Mouse (Mus musculus): ENCODE data around the gene Stx1b. TPM values are rescaled to one million over a fixed set of nuclear protein-coding genes. Genes with fewer than 3 reads are reported as not detected.
"Not testable (repeated sequence)": the region's sequence is repeated elsewhere in the genome, so short reads cannot be mapped to it uniquely, and the experiment has no call there.

Stx1b gene
- polyA plus RNA-seq, 3 experiments from 2014 or later = 0.09 TPM; not detected in 2

DNA sequence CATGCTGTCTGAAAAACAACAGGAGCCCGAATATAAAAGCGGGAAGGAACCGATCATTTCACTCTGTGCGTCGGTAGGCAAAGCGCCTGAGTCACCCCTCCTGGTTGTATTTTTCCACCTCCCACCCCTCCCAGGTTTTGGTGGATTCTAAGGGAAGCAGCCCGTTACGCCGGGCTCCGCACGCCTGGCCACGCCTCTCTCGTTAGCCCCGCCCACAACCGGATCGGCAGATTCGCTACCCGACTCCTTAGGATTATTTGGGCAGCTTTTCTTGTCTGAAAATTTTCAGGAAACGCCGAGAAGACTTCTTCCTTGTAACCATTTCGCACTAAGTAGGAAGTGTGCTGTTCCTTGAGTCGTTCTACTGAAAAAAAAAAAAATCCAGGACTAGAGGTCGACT is 47.9 kb downstream of the Stx1b start, which contains the start of gene Setd1a:
Gene Setd1a, plus strand, starts transcription at position 245 of the 400 bp plus-strand sequence.
- peak; percentile 38 for ATAC-seq

DNA sequence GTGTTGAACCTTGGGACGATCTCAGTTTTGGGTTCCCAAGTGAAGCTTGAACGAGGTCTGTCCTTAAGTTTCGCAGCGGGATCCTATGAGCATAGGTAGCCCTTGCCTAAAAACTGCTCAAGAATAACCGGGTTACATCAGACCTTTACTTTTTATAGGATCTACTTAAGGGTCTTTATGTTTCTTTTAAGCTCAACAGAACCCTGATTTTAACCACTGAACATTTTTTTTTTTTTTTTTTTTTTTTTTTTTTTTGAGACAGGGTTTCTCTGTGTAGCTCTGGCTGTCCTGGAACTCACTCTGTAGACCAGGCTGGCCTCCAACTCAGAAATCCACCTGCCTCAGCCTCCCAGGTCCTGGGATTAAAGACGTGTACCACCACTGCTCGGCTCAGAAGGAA is 48.5 kb downstream of the Stx1b start:
- not testable (repeated sequence) for ATAC-seq

DNA sequence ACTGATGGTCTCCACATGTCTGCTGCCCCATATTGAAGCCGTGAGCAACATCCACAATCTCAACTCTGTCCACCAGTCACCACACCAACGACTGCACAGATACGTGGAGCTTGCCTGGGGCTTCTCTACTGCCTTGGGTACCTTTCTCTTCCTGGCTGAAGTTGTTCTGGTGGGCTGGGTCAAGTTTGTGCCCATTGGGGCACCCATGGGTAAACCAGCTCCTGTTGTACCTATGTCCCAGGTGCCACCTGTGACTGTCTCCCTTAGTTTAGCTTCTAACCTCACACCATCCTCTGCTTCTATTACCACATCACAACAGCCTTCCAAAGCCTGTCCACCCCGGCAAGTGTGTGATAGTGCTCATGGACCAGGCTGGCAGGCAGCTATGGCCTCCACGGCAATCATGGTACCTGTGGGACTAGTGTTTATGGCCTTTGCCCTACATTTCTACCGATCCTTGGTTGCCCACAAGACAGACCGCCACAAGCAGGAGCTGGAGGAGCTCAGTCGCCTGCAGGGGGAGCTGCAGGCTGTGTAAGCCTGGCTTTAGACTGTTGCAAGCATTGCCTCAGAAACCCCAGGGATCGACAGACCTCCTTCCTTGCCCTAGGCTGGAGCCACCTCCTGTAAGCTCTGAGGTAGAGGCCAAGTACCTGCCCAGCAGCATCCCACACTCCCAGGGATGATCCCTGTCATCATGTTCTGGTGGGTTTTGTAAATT is 50.5 kb downstream of the Stx1b start:
- no peak for ATAC-seq

DNA sequence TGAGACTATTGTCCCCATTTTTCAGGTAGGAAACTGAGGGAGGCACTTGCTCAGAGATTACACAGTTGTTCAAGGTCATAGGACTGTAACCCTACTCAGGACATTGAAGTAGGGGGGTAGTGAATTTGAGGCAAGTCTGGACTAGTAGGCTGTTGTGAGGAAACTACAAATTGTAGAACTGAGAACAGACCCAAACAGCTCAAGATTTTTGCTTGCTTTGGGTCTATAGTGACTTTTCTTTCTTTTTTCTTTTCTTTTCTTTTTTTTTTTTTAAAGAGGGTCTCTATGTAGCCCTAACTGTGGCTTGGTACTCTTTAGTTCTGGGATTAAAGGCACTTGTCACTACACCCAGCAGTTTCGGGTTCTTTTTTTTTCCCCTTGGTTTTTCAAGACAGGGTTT is 51.8 kb downstream of the Stx1b start:
- no peak for ATAC-seq

DNA sequence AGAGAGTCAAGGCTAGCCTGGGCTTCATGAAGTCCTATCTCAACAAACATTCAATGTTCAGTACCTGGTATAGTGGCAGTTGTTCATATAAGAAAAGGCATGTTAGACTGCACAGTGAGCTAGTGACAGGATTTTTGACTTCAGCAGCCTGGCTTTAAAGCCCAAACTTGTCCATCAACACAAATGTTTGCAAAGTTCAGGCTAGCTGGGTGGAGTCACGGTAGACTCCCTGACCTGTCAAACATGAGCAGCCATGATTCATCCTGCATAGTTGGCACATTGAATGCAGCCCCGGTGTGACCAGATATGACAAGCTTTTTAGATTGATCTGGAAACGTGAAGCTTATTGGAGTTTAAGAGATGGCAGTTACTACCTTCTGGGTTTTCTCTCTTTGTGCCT is 52.3 kb downstream of the Stx1b start:
- ATAC-seq = no peak

DNA sequence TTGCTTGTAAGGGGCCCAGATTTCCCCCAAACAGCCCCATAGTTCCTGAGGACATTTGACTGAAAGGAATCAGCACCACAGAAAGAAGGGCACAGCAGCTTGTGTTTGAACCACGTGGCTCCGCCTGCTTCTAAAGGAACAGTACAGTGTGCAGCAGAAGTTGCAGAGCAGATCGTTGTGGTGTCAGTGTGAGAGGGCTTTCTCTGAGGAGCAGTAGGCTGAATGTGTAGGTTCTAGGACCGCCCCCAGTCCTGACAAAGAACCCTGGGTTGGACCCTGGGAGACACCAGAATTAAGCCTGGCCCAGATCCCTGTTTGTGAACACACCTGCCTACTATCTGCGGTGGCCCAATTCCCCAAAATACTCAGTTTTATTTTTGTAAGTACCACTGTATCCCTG is 53.1 kb downstream of the Stx1b start:
- ATAC-seq = no peak

DNA sequence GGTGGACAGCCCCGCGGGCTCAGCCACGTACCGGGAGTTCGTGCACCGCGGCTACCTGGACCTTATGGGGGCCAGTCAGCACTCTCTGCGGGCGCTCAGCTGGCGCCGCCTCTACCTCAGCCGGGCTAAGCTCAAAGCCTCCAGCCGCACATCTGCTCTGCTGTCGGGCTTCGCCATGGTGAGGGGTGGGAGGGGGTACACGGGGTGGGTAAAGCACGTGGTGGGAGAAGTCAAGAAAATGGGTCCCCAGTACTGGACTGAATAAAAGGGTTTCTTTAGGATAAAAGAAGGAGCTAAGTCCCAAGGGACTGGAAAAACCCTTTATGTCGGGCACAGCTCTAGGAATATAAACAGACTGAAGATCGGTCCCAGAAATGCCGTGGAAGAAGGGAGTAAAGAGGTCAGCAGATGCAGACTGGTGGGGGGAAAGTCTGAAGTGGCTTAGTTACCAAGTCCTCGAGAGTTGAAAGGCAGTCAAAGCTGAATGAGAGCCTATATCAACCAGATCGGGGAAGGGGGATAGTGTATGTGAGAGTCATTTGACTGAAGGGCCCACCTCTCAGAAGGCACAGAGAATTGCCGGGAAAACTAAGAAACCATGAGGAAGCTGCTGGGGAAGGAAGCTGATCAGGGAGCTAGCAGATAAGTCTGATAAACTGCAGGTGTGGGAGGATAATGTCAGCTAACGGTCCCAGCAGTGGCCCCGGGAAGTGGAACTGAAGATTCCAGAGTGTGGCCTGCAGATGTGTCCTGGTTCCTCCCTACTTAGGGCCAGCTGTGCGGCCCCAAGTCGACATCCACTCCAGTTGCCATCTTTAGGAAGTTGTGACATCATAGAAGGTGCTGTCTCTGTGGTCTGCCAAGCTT is 54.1 kb downstream of the Stx1b start:
- no peak for ATAC-seq

DNA sequence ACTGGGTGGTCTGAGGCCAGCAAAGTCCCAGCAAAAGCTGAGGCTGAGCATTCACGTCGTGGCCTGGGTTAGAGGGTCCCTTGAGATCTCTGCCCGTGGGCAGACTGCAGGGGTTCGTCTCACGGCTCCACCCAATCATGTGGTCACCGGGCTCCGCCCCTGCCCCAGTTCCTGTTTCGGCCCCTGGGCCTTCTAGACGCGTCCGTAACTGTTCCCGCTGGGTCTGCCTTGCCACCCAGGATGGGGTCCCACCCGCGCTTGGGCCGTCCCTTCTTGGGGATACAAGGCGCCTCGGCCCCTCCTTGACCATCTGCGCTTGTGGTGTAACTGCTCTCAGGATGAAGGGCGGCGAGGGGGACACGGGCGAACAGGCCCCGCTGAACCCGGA is 54.7 kb downstream of the Stx1b start, which contains the start of gene Orai3:
Gene Orai3, plus strand, starts transcription at position 165 of the 388 bp plus-strand sequence.
- peak; percentile 30 for ATAC-seq

DNA sequence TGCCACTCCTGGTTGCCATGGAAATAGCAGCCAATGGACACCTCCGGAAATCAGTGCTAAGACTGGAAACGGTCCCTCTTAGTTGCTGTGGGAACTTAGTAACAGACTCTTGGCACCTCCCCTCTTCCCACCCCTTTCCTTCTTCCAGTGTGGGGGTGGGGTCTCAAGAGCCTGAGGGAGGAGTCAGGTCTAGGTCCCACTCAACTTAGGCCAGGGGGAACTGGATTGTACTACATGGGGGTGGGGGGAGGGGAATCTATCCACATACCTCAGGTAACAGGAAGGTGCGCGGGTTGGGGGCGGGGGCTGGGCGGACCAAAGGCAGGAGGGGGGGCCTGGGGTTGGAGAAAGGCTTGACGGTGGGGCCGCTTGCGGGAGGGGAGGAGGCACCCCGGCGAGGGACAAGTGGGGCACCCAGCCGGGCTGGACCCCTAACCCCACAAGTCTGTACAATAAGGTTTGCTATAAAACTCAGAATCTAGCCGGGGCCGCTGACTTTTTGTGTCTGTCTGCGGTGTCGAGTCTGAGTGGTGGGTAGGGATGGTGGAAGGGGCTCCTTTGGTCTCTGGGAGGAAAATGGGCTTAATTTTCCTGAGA is 55.3 kb downstream of the Stx1b start:
- peak; percentile 70 for ATAC-seq

DNA sequence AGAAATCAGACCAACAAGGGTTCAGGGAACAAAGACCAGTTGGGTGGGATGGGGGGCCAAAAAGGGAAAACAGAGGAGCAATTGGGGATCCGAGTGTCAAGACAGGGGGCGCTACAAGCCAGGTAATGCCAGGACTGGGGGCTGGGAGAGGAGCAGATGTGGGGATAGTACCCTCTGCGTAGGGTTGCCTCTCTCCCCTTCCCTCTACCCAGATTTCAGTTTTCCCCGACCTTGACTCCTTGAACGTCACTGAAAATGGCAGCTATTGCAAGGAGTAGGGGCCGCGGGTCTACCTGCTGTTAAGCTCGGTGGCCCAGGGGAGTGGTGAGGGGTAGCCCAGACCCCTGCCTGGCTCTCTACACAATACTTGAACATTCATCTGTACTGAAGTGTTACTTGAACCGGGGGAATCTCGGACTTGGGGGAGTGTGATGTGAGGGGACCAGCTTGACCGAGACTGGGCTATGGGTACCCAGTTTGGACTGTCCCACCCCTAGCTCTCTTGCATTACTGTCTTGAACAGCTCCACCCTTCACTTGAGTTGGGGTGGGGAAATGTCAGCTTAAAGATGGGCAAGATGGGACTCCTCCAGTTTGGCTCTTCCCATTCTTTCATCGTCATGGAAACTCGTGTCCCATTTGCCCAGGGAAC is 55.9 kb downstream of the Stx1b start:
- no peak for ATAC-seq

DNA sequence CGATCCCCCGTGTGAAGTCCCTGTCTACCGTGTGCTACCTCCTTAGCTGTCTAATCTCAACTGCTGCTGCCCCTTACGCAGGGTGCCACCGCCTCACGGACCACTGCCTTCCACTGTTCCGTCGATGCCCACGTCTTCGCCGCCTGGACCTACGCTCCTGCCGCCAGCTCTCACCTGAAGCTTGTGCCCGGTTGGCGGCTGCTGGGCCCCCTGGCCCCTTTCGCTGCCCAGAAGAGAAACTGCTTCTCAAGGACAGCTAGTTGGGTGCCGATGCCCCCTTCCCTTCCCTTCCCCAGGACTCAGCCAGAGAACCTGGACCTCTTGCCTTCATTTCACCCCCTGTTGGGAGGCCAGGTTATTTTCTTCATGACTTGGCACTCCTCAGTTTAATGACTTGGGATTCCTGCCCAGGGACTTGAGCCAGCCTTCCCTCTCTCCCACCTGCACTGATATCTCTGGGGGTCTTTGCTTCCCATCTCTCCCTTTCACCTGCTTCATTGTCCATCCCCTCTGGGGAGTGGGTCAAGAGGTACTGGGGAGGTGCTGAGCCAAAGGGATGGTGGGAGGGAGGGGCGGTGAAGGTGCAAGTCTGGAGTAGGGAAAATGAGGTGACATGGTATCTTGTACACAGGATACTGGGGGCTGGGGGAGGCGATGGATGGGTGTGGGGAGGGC is 56.5 kb downstream of the Stx1b start:
- no peak for ATAC-seq

DNA sequence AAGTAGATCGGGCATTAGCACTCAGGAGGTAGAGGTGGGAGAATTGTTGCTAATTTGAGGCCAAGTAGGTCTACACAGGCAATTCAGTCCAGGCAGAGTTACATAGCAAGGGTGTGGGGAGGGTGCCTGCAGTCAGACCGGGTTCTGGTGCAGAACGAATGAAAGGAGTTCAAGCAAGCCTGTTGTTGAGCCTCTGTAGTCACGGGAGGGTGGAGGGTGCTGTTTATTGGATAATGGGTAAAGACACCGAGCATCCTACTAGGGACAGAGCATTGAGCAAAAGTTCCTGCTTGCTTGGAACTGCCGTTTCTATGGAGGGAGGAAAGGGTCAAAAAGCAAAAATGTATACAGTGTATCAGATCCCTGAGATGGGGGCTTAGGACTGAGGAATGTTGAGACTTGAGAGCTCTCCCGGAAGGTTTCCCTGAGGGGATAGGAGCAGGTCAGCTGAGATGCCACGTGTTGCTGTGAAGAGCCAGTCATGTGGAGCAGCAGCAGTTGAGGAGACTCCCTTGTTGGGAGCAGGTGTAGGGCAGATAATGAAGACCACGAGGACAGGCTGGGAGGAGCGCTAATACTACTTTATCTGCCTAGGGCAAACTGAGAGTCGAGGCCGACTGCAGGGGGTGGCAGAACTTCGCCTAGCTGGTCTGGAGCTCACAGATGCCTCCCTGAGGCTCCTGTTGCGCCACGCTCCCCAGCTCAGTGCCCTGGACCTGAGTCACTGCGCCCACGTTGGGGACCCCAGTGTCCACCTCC is 57.3 kb downstream of the Stx1b start:
- ATAC-seq = no peak

DNA sequence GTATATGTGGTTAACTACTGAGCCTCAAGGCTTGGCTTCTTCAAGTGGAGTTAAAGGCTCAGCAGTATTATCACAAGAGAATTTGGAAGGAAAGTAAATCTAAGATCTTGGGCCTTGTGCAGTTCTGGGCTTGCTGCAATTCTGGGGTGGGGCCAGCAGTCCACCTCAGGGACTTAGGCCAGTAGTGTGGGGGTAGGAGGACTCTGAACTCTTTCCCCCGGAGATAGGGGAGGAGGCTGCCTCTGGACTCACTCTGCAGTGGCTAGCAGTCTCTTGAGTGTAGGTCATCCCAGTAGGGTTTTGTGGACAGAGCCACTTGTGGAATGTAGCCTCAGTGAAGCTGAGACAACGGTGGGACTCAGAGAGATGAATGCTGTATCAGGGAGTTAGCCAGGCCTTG is 58.6 kb downstream of the Stx1b start:
- ATAC-seq = no peak

DNA sequence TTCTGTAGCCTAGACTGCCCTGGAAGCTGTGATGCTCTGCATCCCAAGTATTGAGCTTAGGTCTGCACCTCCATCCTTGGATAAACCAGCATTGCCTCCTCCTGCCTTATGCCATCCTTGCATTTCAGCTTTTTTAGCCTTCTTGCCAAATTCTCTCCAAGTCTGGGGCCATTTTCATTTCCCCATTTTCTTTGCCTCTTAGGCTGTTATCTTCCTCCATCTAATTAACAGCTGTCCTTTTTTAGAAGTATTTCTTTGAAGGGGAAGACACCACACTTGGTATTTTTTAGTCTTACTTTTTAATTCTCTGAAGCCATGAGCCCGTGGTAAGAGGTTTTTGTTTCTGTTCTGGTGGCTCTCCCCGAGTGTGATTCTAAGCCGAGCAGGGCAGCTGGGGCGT is 60.7 kb downstream of the Stx1b start:
- ATAC-seq = no peak

DNA sequence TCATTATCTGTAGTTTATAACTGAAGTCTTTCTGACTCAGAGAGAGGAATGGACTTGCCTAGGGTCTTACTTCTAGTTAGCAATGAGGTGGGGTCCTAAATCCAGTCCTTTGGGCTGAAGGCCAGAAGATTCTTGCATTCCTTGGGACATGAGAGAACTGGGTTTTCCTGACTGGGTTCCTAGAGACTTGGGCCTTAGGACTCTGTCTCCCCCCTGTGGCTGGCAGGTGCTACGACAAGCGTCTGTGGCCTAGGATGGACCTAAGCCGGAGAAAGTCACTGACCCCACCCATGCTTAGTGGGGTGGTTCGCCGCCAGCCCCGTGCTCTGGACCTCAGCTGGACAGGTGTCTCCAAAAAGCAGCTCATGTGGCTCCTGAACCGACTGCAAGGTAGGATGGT is 63.3 kb downstream of the Stx1b start:
- no peak for ATAC-seq

DNA sequence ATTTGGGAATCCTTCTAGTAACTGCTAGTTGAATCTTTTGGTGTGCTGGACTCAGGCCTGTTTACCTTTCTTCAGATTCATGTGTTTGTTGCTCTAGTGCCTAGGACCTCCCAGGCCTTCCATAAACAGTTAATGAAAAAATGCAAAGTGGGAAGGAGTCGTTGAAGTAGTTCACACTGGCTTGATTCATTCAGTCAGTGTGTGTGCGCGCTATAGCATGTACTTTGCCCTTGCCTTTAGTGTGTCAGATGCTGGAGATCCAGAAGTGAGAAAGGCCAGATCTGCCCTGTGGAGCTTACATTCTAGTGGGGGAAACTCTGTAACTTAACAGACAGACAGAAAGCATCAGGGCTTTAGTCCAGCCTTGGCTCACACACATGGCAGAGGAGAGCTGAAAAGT is 63.9 kb downstream of the Stx1b start:
- no peak for ATAC-seq

DNA sequence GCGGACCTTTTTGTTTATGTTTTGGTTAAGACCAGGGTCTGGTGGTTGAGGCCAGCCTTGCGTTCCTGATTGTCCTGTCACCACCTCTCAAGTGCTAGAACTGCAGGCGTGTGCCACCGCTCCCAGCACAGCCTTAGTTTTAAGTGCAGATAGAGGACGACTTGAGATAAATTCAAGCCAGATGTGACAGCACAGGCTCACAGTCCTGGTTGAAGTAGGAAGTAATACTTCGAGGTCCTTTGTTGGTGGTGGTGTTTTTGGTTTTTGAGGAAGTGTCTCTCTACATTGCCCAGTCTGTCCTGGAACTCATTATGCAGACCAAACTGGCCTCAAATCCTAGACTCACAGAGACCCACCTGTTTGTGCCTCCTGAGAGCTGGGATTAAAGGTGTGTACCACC is 64.6 kb downstream of the Stx1b start:
- no peak for ATAC-seq

All from inflammation-experienced regulatory T-cells, adult 6 months (primary cell).